Mouse (Mus musculus): ENCODE measurements at regions not wholly inside any gene's neighbourhood (a gene's known extent, or its start where the extent isn't known, plus 50 kb on each side); places are given as distances from the start of the nearest gene placed in this dataset.

DNA sequence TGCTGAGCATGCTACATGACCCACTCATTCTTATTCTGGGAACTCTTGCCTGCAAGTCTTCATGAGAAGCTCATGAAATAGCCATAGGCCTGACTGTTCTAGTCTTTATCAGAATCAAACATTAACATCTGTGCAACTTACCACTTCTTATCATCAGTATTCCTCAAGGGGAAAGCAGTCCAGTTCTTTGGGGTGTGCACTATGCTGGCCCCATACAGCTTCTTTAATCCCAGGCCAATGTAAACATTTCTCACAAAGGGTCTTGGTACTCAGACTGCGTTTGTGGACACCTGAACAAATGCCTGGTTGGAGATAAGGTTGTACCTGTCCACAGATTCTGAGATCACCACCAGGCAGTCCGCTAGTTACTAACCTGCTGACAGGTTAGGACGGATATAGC, 51.3 kb downstream of the 3110018I06Rik start:
- no peak for ATAC-seq (ENCODE audit: insufficient number of reproducible peaks, low FRiP score, low TSS enrichment)

DNA sequence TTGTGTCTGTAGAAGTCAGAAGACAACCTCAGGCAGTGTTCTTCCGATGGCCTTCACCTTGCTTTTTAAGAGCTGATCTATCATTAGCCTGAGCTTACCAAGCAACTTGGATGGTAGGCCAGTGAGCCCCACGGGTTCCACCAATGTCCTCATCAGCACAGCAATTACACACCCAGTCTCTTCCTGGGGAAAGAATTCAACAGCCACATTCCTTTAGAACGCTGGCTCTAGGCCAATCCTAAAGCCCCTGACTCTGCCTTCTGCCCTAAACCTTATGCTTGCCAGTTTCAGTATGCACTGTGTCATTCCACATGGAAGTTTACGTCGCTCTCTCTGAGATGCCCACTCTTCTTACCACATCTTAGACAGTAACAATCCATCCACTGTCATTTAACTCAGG, 52.8 kb downstream of the 3110018I06Rik start:
- ATAC-seq (ENCODE audit: insufficient number of reproducible peaks, low FRiP score, low TSS enrichment), result no peak

DNA sequence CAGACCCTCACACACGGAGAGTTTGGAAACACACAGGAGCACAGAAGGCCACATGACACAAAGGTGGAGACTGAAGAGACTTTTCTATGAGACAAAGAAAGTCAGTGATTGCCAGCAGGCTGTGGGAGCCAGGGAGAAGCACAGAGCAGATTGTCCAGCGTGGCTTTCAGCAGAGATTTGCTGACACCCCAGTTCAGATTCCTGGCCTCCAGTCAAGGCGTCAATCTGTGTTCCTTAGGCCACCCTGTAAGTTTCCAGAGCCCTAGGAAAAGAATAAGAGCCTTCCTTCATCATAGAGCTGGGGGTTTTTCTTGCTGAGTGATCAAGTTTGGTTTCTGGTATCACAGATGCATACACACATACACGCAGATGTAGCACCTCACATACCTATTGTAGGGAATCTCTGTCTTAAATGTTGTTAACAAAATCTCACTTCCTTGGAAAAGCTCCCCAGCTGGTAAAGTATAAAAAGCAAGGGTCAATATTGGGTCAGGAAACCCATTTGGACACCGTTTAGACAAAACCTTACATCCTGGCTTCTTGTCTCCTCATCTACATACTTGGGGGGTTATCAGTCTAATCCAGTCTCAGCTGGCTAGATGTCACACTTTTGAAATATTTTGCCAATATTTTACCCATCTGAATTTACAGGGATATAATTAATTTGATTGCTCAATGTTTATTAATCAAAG, 58.9 kb downstream of the 3110018I06Rik start:
- no peak for ATAC-seq (ENCODE audit: insufficient number of reproducible peaks, low FRiP score, low TSS enrichment)

- ATAC-seq (ENCODE audit: insufficient number of reproducible peaks, low FRiP score, low TSS enrichment), result no peak
Observed at GRCm38 (mm10) chr12:107547886-107548448, 59.5 kb downstream of the 3110018I06Rik start.

DNA sequence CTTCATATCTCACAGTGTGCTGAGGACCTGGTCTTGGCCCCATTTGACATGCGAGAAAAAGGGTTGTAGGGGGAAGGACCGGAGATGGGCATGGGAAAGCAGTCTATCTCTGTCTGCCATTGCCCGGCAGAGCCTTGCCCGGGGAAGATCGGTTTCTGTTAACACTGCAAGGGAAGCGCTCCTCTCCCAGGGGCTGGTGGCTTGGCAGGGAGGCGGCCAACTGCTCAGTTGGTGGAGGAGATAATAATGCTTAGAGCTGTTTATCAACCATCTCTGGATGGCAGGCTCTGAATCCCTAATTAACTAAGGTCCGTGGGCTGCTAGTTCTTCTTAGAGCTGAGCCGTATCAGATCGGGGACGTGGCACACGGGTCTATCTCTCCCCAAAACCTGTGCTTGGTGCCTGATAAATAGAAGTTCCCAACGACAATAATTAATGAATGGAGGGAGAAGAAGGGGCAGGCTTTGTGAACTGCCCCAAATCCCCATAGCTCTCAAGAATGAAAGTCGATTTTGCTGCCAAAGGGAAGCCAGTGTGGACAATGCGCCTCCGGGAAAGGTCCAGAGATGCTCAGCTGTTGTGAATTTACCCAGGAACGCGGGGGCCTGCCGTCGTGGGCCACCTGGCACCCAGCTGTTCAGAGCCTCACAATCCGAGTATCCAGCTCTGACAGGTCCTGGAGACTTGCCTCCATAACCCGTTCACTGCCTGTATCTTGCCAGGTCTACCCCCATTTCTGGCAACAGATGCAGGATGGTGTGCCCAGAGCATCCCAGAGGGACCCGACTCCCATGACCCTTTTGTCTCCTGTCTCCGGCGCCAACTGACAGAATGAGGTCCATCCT, 61.2 kb downstream of the 3110018I06Rik start:
- ATAC-seq (ENCODE audit: insufficient number of reproducible peaks, low FRiP score, low TSS enrichment), result no peak

GRCm38 (mm10) chr12:107559191-107559590, 70.8 kb downstream of the 3110018I06Rik start:
- no peak for ATAC-seq (ENCODE audit: insufficient number of reproducible peaks, low FRiP score, low TSS enrichment)

- no peak for ATAC-seq (ENCODE audit: insufficient number of reproducible peaks, low FRiP score, low TSS enrichment)
Observed at GRCm38 (mm10) chr12:107560100-107560499, 71.7 kb downstream of the 3110018I06Rik start.

DNA sequence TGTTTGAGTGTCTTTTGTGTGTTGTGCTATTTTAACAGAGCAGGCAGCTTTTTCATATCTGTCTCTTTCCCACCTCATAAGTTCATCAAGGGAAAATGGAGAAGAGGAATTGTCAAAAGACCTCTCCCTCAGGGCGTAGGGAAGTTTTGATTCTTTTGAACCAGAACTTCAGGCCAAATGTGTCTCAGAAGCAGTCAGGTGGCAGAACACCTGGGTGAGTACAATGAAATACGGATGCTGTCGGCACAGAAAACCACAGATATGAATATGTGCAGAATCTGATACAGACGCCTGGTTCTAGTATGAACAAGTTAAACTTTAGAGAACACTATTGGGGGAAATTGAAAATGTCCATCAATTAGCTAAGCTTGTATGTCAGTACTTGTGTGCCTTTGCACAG, 84.2 kb downstream of the 3110018I06Rik start:
- ATAC-seq (ENCODE audit: insufficient number of reproducible peaks, low FRiP score, low TSS enrichment), result no peak

DNA sequence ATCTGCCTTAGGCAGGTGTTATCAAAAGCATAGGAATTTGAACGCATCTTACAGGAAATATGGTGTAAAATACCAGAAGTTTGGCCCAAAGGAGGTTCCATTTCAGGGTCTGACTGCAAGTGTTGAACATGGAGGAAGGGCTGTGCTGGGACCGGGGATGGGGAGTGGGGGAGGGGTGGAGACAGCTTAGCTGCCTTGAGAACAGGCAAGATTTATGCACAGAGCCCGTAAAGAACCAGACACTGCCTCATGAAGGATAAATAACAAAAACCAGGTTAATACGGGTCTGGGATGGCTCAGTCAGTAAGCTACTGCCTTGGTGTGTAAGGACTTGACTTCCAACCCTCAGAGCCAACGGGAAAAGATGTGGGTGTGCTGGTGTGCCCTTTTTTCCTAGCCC, 91.1 kb downstream of the 3110018I06Rik start:
- no peak for ATAC-seq (ENCODE audit: insufficient number of reproducible peaks, low FRiP score, low TSS enrichment)

GRCm38 (mm10) chr12:107583151-107583720, 94.8 kb downstream of the 3110018I06Rik start:
- ATAC-seq (ENCODE audit: insufficient number of reproducible peaks, low FRiP score, low TSS enrichment), result no peak

DNA sequence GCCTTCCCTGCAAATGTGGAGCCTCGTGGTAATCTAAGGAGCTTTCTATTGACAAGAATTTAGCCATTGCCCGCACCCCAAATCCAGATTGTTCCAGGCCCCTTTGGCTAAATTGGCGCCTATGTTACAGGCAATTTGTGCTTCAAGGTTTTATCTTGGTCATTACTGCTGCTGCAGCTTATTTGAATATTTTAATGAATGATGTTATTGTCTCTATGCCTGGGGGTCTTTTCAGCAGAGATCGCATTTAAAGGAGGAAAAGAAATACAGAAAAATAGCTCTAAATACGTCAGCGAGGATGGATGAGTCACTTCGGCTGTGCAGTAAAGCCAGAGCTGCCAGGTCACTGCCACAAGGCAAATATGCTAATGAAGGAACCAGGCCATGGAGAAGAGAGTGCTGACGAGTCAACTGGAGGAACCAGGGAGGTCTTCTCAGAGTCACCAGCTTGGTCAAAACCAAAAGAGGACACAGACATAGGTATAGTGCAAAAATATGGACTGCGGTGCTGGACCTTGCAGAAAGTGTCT, 97.3 kb downstream of the 3110018I06Rik start:
- ATAC-seq (ENCODE audit: insufficient number of reproducible peaks, low FRiP score, low TSS enrichment), result no peak

GRCm38 (mm10) chr12:107596236-107596635, 107.8 kb downstream of the 3110018I06Rik start:
- ATAC-seq (ENCODE audit: insufficient number of reproducible peaks, low FRiP score, low TSS enrichment), result no peak

DNA sequence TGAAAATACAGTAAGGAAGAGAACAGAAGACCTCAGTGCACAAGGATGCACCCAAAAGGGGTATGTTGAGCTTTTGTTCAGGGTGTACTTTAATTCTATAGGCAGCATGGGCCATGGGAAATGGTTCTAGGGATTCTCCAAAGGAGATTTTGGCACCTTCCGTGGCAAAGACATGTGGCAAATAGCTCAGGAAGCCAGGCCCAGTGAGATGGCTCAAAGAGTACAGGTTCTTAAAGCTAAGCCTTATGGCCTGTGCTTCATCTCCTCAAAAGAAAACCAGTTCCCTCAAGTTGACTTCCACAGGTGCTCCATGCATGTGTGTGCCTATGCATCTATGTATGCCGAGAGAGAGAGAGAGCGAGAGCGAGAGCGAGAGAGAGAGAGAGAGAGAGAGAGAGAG, 112.1 kb downstream of the 3110018I06Rik start:
- ATAC-seq (ENCODE audit: insufficient number of reproducible peaks, low FRiP score, low TSS enrichment), result no peak

- no peak for ATAC-seq (ENCODE audit: insufficient number of reproducible peaks, low FRiP score, low TSS enrichment)
Observed at GRCm38 (mm10) chr12:107608966-107609365, 120.5 kb downstream of the 3110018I06Rik start.

GRCm38 (mm10) chr12:107609986-107610385, 121.6 kb downstream of the 3110018I06Rik start:
- ATAC-seq (ENCODE audit: insufficient number of reproducible peaks, low FRiP score, low TSS enrichment), result no peak

GRCm38 (mm10) chr12:107617212-107617994, 129.0 kb downstream of the 3110018I06Rik start:
- no peak for ATAC-seq (ENCODE audit: insufficient number of reproducible peaks, low FRiP score, low TSS enrichment)

DNA sequence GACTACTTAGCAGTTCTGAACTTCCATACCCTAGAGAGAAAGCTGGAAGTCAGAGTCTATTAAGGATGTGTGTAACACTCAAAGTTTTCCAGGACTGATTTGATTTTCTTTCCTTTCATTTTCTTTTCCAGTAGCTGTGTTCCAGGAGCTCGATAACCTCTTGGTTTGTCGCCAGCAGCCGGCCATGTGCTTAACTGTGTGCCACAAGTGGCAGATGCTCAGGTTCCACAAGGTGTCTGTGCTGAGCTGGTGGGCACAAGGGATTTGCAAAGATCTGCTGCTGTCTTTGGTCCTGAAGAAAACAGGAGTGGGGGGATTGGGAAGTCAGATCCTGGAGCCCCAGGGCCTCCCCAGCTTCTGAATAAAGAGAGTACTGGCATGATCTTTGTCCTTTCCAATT, 136.0 kb downstream of the 3110018I06Rik start:
- ATAC-seq (ENCODE audit: insufficient number of reproducible peaks, low FRiP score, low TSS enrichment), result no peak

DNA sequence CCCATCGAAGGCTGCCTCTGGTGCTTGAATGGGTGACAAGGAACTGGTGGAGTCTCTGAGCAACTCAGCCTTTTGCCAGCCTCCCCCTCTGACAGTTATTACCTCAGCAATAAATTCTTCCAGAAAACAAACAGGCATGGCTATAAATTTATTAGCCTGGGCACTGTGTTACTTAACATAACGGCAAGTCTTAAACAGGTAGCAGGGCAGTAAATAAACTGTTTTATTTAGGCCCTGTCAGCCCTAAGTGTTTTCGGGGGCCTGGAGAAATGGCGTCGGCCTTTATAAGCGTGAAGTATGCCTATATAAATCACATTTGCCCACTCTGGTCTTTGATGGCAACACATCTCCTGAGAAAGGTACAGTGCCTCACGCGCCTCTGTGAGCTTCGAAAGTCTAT, 159.6 kb downstream of the 3110018I06Rik start:
- no peak for ATAC-seq (ENCODE audit: insufficient number of reproducible peaks, low FRiP score, low TSS enrichment)

DNA sequence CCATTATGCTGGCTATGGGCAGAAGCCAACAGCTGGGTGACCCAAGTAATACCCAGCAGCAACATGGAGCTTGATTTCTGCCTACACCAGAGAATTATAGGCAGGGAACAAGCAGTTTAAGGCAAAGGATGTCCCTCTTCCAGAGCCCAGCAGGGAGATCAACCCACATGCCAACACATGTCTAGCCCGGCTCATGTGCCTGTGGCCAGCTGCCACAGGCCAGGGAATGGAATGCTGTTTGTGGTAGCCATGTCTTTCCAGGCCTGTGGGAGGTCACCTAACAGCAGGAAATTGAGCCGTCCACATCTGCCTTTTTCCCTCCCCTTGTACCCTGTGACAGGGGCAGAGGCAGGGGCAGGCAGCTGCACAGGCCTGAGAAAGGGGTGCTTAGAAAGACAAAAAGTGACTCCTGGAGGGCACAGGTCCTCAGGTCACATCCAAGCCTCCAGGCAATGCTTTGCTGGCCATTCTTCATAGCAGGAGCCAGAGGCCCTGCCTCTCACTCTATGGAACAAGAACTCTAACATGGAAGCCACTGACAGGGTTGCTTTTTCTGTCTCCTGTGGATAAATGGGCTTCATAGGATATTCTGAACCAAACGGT, 163.8 kb downstream of the 3110018I06Rik start:
- no peak for ATAC-seq (ENCODE audit: insufficient number of reproducible peaks, low FRiP score, low TSS enrichment)

DNA sequence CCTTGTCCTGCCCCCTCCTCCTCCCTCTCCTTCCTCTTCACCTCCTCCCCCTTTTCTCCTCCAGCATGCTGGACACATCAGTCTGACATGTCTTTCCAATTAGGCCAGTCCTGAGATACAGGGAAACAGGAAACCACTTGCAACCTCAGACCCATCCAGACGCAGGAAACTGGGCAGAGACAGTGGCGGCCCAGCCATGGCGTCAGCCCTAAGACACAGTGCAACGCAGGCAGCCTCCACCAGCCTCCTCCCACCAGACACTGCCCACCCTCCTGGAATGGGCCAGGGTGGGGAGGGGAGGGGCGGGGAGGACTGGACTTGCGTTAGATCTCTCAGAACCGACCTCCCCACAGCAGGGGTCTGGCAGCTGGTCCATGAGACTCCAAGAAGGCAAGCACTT, 164.7 kb downstream of the 3110018I06Rik start:
- no peak for ATAC-seq (ENCODE audit: insufficient number of reproducible peaks, low FRiP score, low TSS enrichment)

All from cerebellum, adult (tissue).